Mouse (Mus musculus) midbrain, embryonic 16.5 days (tissue): ENCODE measurements at regions not wholly inside any gene's neighbourhood (a gene's known extent, or its start where the extent isn't known, plus 50 kb on each side); places are given as distances from the start of the nearest gene placed in this dataset.

Experiments
- ATAC-seq: fragments of 200-750 bp; cut with Nextera tagmentation; 2 replicates; pipeline ENCODE4 v1.8.0; 2017; ENCODE audit warnings: moderate TSS enrichment
- H3K27ac ChIP-seq: fragments of 300-500 bp; sonication (generic); 2 replicates; pipeline ENCODE4 v1.5.1; 2014; ENCODE audit warnings: mild to moderate bottlenecking, low read length, mixed read lengths
- H3K27me3 ChIP-seq: fragments of 300-500 bp; sonication (generic); 2 replicates; pipeline ENCODE4 v1.6.1; 2014; ENCODE audit warnings: low read depth, low read length, mixed read lengths; ENCODE audit not compliant: control insufficient read depth, insufficient read depth
- H3K36me3 ChIP-seq: fragments of 300-500 bp; sonication (generic); 2 replicates; pipeline ENCODE4 v1.6.1; 2014; ENCODE audit warnings: mild to moderate bottlenecking, low read length, moderate library complexity, mixed read lengths; ENCODE audit not compliant: control insufficient read depth, insufficient read depth
- H3K4me1 ChIP-seq: fragments of 300-500 bp; sonication (generic); 2 replicates; pipeline ENCODE4 v1.6.1; 2014; ENCODE audit warnings: mild to moderate bottlenecking, low read length, mixed read lengths; ENCODE audit not compliant: control insufficient read depth, insufficient read depth
- H3K4me2 ChIP-seq: fragments of 300-500 bp; sonication (generic); 2 replicates; pipeline ENCODE4 v1.6.1; 2014; ENCODE audit warnings: mild to moderate bottlenecking, low read length, mixed read lengths
- H3K4me3 ChIP-seq: fragments of 300-500 bp; sonication (generic); 2 replicates; pipeline ENCODE4 v1.5.1; 2014; ENCODE audit warnings: low read depth, mild to moderate bottlenecking, low read length, moderate library complexity, mixed read lengths
- H3K9ac ChIP-seq: fragments of 300-500 bp; sonication (generic); 2 replicates; pipeline ENCODE4 v1.6.1; 2014; ENCODE audit warnings: low read depth, low read length, mixed read lengths
- H3K9me3 ChIP-seq: fragments of 300-500 bp; sonication (generic); replicated peaks from 2 replicates; pipeline ENCODE4 v1.6.1; 2014; ENCODE audit warnings: mild to moderate bottlenecking, low read length, mixed read lengths; ENCODE audit not compliant: control insufficient read depth, poor library complexity, severe bottlenecking
- WGBS: fragments of 180-500 bp; shearing (Covaris S2); extraction: QIAGEN DNeasy Blood & Tissue Kit; methylation state at CpG from one replicate; pipeline ENCODE4 v1.1.7; 2014; 5-methylcytosine and 5-hydroxymethylcytosine counted together

- Histone ChIP-seq H3K36me3 (no peaks in the 10 kb centered on the region), H3K4me1 (no peaks in the 10 kb centered on the region), H3K9me3 (no peaks in the 10 kb centered on the region), H3K4me3 (no peak overlapping the region), H3K27ac (no peak overlapping the region), H3K9ac (no peak overlapping the region), H3K4me2 (no peak overlapping the region), H3K27me3 (no peaks in the 10 kb centered on the region)
- ATAC-seq, result no peak
- WGBS, result 92% methylated on average over 2 of the region's 2 CpGs
These were observed 167.8 kb upstream of the Irx1 start for GRCm38 (mm10) chr13:72131341-72131740.

GRCm38 (mm10) chr13:72134101-72134768 lies 170.7 kb upstream of the Irx1 start:
- Histone ChIP-seq H3K27ac (no peak overlapping the region), H3K9ac (no peak overlapping the region), H3K4me1 (no peaks in the 10 kb centered on the region), H3K4me2 (no peak overlapping the region), H3K4me3 (no peak overlapping the region), H3K9me3 (no peaks in the 10 kb centered on the region), H3K27me3 (no peaks in the 10 kb centered on the region), H3K36me3 (no peaks in the 10 kb centered on the region)
- ATAC-seq, result no peak
- WGBS, result 82% methylated on average over 8 of the region's 8 CpGs

- no peaks in the 10 kb centered on the region for H3K27me3 ChIP-seq
- H3K36me3 ChIP-seq, result no peaks in the 10 kb centered on the region
- ATAC-seq, result no peak
- WGBS, result 67% methylated on average over 2 of the region's 2 CpGs
- no peak overlapping the region for H3K9ac ChIP-seq
- no peak overlapping the region for H3K27ac ChIP-seq
- no peak overlapping the region for H3K4me3 ChIP-seq
- no peaks in the 10 kb centered on the region for H3K4me1 ChIP-seq
- no peaks in the 10 kb centered on the region for H3K9me3 ChIP-seq
- H3K4me2 ChIP-seq, result no peak overlapping the region
These were observed 202.7 kb upstream of the Irx1 start for GRCm38 (mm10) chr13:72166225-72166624.

GRCm38 (mm10) chr13:72167434-72167833 lies 203.9 kb upstream of the Irx1 start:
- 68% methylated on average over 2 of the region's 2 CpGs for WGBS
- Histone ChIP-seq H3K27me3 (no peaks in the 10 kb centered on the region), H3K36me3 (no peaks in the 10 kb centered on the region), H3K27ac (no peak overlapping the region), H3K9me3 (no peaks in the 10 kb centered on the region), H3K4me1 (no peaks in the 10 kb centered on the region), H3K9ac (no peak overlapping the region), H3K4me3 (no peak overlapping the region), H3K4me2 (no peak overlapping the region)
- ATAC-seq, result no peak

- Histone ChIP-seq H3K36me3 (no peaks in the 10 kb centered on the region), H3K4me1 (no peaks in the 10 kb centered on the region; the same call in 1 of the 2 replicates), H3K9ac (no peak overlapping the region), H3K4me2 (no peak overlapping the region), H3K27ac (no peak overlapping the region), H3K9me3 (no peaks in the 10 kb centered on the region), H3K27me3 (no peaks in the 10 kb centered on the region), H3K4me3 (no peak overlapping the region)
- no peak for ATAC-seq
- WGBS, result 89% methylated on average over 3 of the region's 3 CpGs
These were observed 220.1 kb upstream of the Irx1 start for GRCm38 (mm10) chr13:72183636-72184035.

GRCm38 (mm10) chr13:72184116-72184845 lies 220.8 kb upstream of the Irx1 start:
- H3K4me1 ChIP-seq, result no peaks in the 10 kb centered on the region; the same call in 1 of the 2 replicates
- peak; percentile 79 for ATAC-seq
- WGBS, result 51% methylated on average over 15 of the region's 15 CpGs
- H3K27ac ChIP-seq, result peak overlapping the region; percentile 40
- H3K9me3 ChIP-seq, result no peaks in the 10 kb centered on the region
- H3K9ac ChIP-seq, result no peak overlapping the region
- H3K36me3 ChIP-seq, result no peaks in the 10 kb centered on the region
- H3K27me3 ChIP-seq, result no peaks in the 10 kb centered on the region
- H3K4me3 ChIP-seq, result no peak overlapping the region
- 0 out of 2 replicates have a peak overlapping the region, but pooled peaks have one; percentile 1 for H3K4me2 ChIP-seq

GRCm38 (mm10) chr13:72184846-72185118 lies 221.3 kb upstream of the Irx1 start:
- Histone ChIP-seq H3K27me3 (no peaks in the 10 kb centered on the region), H3K4me3 (no peak overlapping the region), H3K4me2 (0 out of 2 replicates have a peak overlapping the region, but pooled peaks have one; percentile 1), H3K27ac (peak overlapping the region; percentile 40), H3K36me3 (no peaks in the 10 kb centered on the region), H3K9ac (no peak overlapping the region), H3K9me3 (no peaks in the 10 kb centered on the region), H3K4me1 (no peaks in the 10 kb centered on the region; the same call in 1 of the 2 replicates)
- WGBS, result 74% methylated on average over 3 of the region's 3 CpGs
- ATAC-seq, result peak; percentile 61

GRCm38 (mm10) chr13:72195881-72196280 lies 232.4 kb upstream of the Irx1 start:
- no peak overlapping the region for H3K4me2 ChIP-seq
- no peak overlapping the region for H3K27ac ChIP-seq
- WGBS, result 93% methylated on average over 2 of the region's 2 CpGs
- no peak for ATAC-seq
- H3K36me3 ChIP-seq, result no peaks in the 10 kb centered on the region
- H3K4me3 ChIP-seq, result no peak overlapping the region
- H3K4me1 ChIP-seq, result no peaks in the 10 kb centered on the region
- H3K27me3 ChIP-seq, result no peaks in the 10 kb centered on the region
- H3K9ac ChIP-seq, result no peak overlapping the region
- no peaks in the 10 kb centered on the region for H3K9me3 ChIP-seq

GRCm38 (mm10) chr13:72198341-72199105 lies 235.0 kb upstream of the Irx1 start:
- no peaks in the 10 kb centered on the region for H3K36me3 ChIP-seq
- no peak overlapping the region for H3K4me2 ChIP-seq
- no peaks in the 10 kb centered on the region for H3K9me3 ChIP-seq
- no peaks in the 10 kb centered on the region for H3K4me1 ChIP-seq
- H3K27me3 ChIP-seq, result no peaks in the 10 kb centered on the region
- no peak overlapping the region for H3K27ac ChIP-seq
- no peak overlapping the region for H3K4me3 ChIP-seq
- WGBS, result 53% methylated on average over 22 of the region's 22 CpGs
- no peak for ATAC-seq
- H3K9ac ChIP-seq, result no peak overlapping the region
